Mouse (Mus musculus): ENCODE results near the gene Klhl26. TPM values are rescaled to one million over a fixed set of nuclear protein-coding genes. Genes with fewer than 3 reads are reported as not detected.

Klhl26 gene
- polyA plus RNA-seq, 1 experiment = 20.2 TPM

GRCm38 (mm10) chr8:70501820-70502529, 25.2 kb upstream of the Klhl26 start:
- H3K27me3 ChIP-seq (replicated peaks; ENCODE audit: control insufficient read depth, insufficient read depth, low read length) = no peaks in the 10 kb centered on the region
- 32% methylated on average over 23 of the region's 23 CpGs for WGBS
- no peak for DNase-seq

GRCm38 (mm10) chr8:70500386-70501301, 23.9 kb upstream of the Klhl26 start:
- TF ChIP-seq CTCF (conservative IDR thresholded peaks at IDR 0.05; ENCODE audit: insufficient read depth, insufficient read length, low read depth, low read length) (no peak), POLR2A (IDR thresholded peaks at IDR 0.05; ENCODE audit: low read depth, low read length) (no peak)
- no peaks in the 10 kb centered on the region for H3K27me3 ChIP-seq (replicated peaks; ENCODE audit: control insufficient read depth, insufficient read depth, low read length)
- DNase-seq = peak; percentile 51
- no peak overlapping the region for H3K27ac ChIP-seq (ENCODE audit: insufficient read depth, low read depth, low read length)
- no peak overlapping the region for H3K4me3 ChIP-seq (ENCODE audit: insufficient read depth, low read depth, low read length)
- 13% methylated on average over 39 of the region's 39 CpGs for WGBS
- H3K36me3 ChIP-seq (ENCODE audit: control insufficient read depth, insufficient read depth, low read length) = no peaks in the 10 kb centered on the region
- peaks cover 5% of the 10 kb centered on the region; the same call in 1 of the 2 replicates for H3K4me1 ChIP-seq (ENCODE audit: control insufficient read depth, insufficient read depth, low read length)

More at GRCm38 (mm10) chr8:70501820-70502529, 25.2 kb upstream of the Klhl26 start:
- no peak for TF ChIP-seq POLR2A (IDR thresholded peaks at IDR 0.05; ENCODE audit: low read depth, low read length)
- no peaks in the 10 kb centered on the region for H3K36me3 ChIP-seq (ENCODE audit: control insufficient read depth, insufficient read depth, low read length)
- H3K4me1 ChIP-seq (ENCODE audit: control insufficient read depth, insufficient read depth, low read length) = peaks cover 10% of the 10 kb centered on the region; the same call in 1 of the 2 replicates
- no peak overlapping the region for H3K27ac ChIP-seq (ENCODE audit: insufficient read depth, low read depth, low read length)
- H3K4me3 ChIP-seq (ENCODE audit: insufficient read depth, low read depth, low read length) = no peak overlapping the region

DNA sequence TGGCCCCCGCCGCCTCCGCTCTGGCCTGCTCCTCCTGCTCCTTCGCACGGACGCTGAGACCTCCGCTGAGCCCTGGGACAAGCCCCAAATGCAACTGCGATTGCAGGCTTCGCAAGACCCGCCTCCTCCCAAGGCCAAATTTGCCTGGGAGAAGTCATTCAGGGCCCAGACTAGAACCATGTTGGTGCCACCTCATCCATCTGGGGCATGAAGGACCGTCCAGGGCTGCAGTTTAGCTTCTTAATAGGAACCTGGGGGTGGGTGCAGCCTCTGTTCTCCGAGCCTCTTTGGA, 18.9 kb upstream of the Klhl26 start:
- H3K4me3 ChIP-seq (ENCODE audit: insufficient read depth, low read depth, low read length) = no peak overlapping the region
- no peaks in the 10 kb centered on the region for H3K4me1 ChIP-seq (ENCODE audit: control insufficient read depth, insufficient read depth, low read length)
- 25% methylated on average over 12 of the region's 12 CpGs for WGBS
- peaks cover 9% of the 10 kb centered on the region; the same call in 1 of the 2 replicates for H3K27me3 ChIP-seq (replicated peaks; ENCODE audit: control insufficient read depth, insufficient read depth, low read length)
- H3K27ac ChIP-seq (ENCODE audit: insufficient read depth, low read depth, low read length) = no peak overlapping the region
- no peak for TF ChIP-seq POLR2A (IDR thresholded peaks at IDR 0.05; ENCODE audit: low read depth, low read length)
- TF ChIP-seq CTCF (conservative IDR thresholded peaks at IDR 0.05; ENCODE audit: insufficient read depth, insufficient read length, low read depth, low read length) = no peak
- H3K36me3 ChIP-seq (ENCODE audit: control insufficient read depth, insufficient read depth, low read length) = no peaks in the 10 kb centered on the region
- no peak for DNase-seq

DNA sequence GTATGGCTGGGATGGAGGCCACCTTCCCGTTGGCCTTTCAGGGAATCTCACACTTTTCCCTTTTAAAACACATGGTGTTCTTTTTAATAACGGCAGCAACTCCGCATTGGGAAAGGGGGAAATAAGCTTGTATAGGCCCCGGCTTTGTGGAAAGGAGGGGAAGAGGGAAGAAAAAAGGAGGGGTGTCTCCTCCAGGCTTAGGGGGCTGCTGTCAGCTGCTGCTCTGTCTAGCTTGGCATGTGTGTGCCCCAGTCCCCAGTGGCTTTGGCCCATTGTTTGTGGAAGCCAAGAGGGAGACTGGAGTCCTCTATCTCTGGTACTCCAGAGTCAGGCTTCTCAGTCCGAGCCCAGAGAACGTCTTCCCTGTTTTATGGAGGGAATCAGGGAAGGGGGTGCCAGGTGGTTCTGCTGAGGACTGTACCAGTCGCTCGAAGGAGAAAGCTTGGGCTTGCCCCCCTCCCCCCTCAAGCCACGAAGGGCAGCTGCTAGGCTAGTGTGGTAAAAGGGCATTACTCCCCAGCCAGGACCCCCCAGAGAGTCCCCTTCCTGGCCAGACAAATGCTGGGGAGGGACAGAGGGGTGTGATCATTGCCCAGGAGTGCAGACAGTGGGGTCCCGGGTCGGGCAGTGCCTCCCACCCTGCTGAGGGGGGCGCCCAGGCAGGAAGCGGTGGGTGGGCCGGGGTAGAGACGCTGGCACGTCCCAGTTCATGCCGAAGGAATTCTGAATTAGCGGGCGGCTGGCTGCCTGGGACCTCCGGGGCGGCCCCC, 18.4 kb upstream of the Klhl26 start:
- Histone ChIP-seq H3K27me3 (replicated peaks; ENCODE audit: control insufficient read depth, insufficient read depth, low read length) (peaks cover 9% of the 10 kb centered on the region; the same call in 1 of the 2 replicates), H3K27ac (ENCODE audit: insufficient read depth, low read depth, low read length) (no peak overlapping the region), H3K4me1 (ENCODE audit: control insufficient read depth, insufficient read depth, low read length) (no peaks in the 10 kb centered on the region), H3K36me3 (ENCODE audit: control insufficient read depth, insufficient read depth, low read length) (no peaks in the 10 kb centered on the region), H3K4me3 (ENCODE audit: insufficient read depth, low read depth, low read length) (no peak overlapping the region)
- WGBS = 18% methylated on average over 21 of the region's 21 CpGs
- no peak for DNase-seq
- TF ChIP-seq POLR2A (IDR thresholded peaks at IDR 0.05; ENCODE audit: low read depth, low read length) = no peak
- TF ChIP-seq CTCF (conservative IDR thresholded peaks at IDR 0.05; ENCODE audit: insufficient read depth, insufficient read length, low read depth, low read length) = no peak

GRCm38 (mm10) chr8:70494416-70494945, 17.7 kb upstream of the Klhl26 start:
- Histone ChIP-seq H3K4me3 (ENCODE audit: insufficient read depth, low read depth, low read length) (no peak overlapping the region), H3K4me1 (ENCODE audit: control insufficient read depth, insufficient read depth, low read length) (no peaks in the 10 kb centered on the region), H3K27ac (ENCODE audit: insufficient read depth, low read depth, low read length) (no peak overlapping the region), H3K27me3 (replicated peaks; ENCODE audit: control insufficient read depth, insufficient read depth, low read length) (peaks cover 10% of the 10 kb centered on the region; the same call in 1 of the 2 replicates), H3K36me3 (ENCODE audit: control insufficient read depth, insufficient read depth, low read length) (no peaks in the 10 kb centered on the region)
- TF ChIP-seq CTCF (conservative IDR thresholded peaks at IDR 0.05; ENCODE audit: insufficient read depth, insufficient read length, low read depth, low read length) = no peak
- no peak for TF ChIP-seq POLR2A (IDR thresholded peaks at IDR 0.05; ENCODE audit: low read depth, low read length)
- DNase-seq = no peak
- 8% methylated on average over 28 of the region's 28 CpGs for WGBS

DNA sequence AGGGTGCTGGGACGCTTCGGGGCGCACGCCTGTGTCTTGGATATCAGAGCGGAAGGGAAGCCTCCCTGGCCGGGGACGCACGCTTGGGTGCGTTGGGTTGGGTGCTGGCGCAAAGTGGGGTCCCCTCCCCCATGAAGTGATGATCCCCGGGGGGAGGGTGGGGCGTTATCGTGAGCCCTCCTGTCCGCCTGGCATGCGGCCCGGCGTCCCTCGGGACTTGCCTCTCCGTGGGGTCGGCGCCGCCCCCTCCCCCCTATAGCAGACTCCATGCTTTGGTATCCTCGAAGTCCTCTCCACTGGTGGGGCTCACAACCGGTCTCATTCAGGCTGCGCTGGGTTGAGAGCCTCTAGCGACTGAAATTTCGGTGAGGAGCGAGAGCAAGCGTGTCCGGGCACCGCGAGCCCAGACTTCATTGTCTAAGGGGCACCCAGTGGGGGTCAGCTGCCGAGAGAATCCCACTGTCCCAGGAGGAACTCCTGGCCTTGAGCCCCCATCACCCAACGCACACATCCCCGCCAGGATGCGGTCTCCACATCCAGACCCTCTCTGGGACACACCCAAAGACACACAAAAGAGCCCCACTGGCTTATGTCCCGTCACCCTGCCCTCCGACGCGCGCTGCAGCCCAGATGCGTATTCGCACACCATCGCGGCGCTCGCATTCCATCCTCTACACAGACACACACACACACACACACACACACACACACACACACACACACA, 17.1 kb upstream of the Klhl26 start:
- H3K27ac ChIP-seq (ENCODE audit: insufficient read depth, low read depth, low read length) = no peak overlapping the region
- no peak overlapping the region for H3K4me3 ChIP-seq (ENCODE audit: insufficient read depth, low read depth, low read length)
- 2% methylated on average over 45 of the region's 47 CpGs for WGBS
- H3K4me1 ChIP-seq (ENCODE audit: control insufficient read depth, insufficient read depth, low read length) = no peaks in the 10 kb centered on the region
- no peak for TF ChIP-seq POLR2A (IDR thresholded peaks at IDR 0.05; ENCODE audit: low read depth, low read length)
- TF ChIP-seq CTCF (conservative IDR thresholded peaks at IDR 0.05; ENCODE audit: insufficient read depth, insufficient read length, low read depth, low read length) = no peak
- H3K27me3 ChIP-seq (replicated peaks; ENCODE audit: control insufficient read depth, insufficient read depth, low read length) = peaks cover 10% of the 10 kb centered on the region; the same call in 1 of the 2 replicates
- DNase-seq = no peak
- H3K36me3 ChIP-seq (ENCODE audit: control insufficient read depth, insufficient read depth, low read length) = no peaks in the 10 kb centered on the region
